Mouse (Mus musculus): ENCODE measurements around the gene Junb. TPM values are rescaled to one million over a fixed set of nuclear protein-coding genes. Genes with fewer than 3 reads are reported as not detected.
A peak's percentile ranks its signal among the peaks of the same experiment; 100 is the strongest.

Gene Junb
- total RNA-seq, 2 experiments from 2014 or later = 3.3 to 46.0 TPM

- peak; percentile 41 for ATAC-seq (replicated peaks; ENCODE audit: poor library complexity, severe bottlenecking)
Measured at GRCm38 (mm10) chr8:84989810-84990209, 11.3 kb upstream of the Junb start.

GRCm38 (mm10) chr8:84989311-84989731, 10.8 kb upstream of the Junb start:
- ATAC-seq (replicated peaks; ENCODE audit: poor library complexity, severe bottlenecking) = no peak

GRCm38 (mm10) chr8:84987903-84988302, 9.4 kb upstream of the Junb start:
- ATAC-seq (replicated peaks; ENCODE audit: poor library complexity, severe bottlenecking) = no peak

- ATAC-seq (replicated peaks; ENCODE audit: poor library complexity, severe bottlenecking) = no peak
Measured at GRCm38 (mm10) chr8:84987388-84987787, 8.9 kb upstream of the Junb start.

GRCm38 (mm10) chr8:84986379-84986945, 7.9 kb upstream of the Junb start:
- no peak for ATAC-seq (replicated peaks; ENCODE audit: poor library complexity, severe bottlenecking)

DNA sequence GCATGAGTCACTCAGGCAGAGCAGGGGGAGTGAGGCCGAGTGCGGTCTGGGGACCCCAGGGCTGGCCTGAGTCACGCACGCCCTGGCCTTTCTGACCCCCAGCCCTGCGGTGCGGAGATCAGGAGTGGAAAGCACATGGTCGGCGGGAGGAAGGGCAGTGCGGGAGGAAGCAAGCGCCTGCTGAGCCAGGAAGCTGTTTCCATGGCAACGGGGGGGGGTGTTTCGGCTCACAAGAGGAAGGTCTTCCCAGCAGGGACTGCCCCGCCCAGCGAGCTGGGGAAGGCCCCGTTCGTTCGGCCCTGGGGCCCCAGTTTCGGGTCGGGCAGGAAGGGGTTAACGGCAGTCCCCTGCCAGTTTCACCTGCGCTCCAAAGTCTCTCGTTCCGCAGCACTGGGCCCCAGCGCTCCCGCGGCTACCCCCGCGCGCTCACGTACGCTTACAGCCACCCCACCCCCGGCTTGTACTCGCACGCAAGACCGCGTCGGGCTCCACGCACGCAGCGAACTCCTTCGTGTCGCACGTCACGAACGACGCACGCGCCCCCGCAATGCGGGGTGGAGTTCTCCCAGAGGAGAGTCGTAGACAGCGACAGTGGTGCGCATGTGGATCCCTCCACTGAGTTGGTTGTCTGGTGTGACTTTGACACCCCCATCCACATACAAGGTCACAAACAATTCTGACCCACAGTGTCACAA, 7.3 kb upstream of the Junb start:
- ATAC-seq (replicated peaks; ENCODE audit: poor library complexity, severe bottlenecking) = peak; percentile 56

DNA sequence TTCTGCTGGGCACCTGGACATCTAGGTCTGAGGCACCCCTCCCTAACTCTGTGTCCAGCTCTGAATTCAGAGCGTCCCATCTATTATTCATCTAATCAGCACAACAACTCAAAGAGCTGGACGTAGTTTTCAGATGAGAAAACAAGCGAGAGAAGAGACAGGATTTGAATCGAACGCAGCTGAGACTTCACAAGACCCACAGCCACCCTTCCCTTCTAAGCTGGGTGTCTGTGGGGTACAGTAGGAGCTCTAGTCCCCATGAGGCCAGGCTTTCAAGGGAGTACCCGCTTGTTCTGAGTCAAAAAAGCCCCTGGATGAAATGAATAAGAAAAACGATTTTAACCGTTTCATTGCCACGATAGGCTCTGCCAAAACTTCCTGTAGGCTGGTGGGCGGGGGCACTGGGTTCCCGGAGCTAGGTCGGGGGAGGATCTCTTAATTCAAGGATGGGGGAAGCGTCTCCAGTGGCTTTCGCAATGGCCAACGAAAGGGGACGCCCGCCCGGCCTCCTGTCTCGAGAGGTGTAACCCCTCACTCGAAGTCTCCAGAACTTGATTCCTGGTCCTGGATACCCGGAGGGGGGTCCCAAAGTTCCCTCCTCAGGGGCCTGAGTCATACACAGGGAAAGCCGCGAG, 6.6 kb upstream of the Junb start:
- ATAC-seq (replicated peaks; ENCODE audit: poor library complexity, severe bottlenecking) = peak; percentile 34

- ATAC-seq (replicated peaks; ENCODE audit: poor library complexity, severe bottlenecking) = no peak
Measured at GRCm38 (mm10) chr8:84984294-84985048, 6.0 kb upstream of the Junb start.

DNA sequence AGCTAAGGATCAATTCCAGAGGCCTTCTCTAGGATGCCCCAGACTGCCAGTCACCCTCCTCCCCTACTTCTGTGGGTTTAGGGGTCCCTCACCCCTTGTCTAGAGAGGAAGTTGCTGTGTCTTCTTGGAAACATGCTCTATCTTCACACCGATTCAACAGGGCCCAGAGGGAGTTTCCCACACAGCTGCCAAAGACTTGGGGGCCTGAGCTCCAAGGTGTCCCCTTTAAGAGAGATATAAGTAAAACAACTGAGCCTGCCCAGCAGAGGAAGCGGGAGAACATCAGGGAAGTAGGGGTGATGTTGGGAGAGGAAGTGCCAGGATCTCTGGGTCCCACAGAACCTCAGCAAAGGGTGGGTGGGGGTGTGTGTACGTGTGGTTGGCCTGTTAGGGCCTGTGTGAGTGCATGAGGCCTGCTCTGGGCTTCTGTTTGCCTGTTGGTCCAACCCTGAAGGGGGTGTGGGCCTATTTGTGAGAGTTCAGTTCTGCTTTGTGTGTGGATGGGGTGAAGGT, 4.0 kb upstream of the Junb start:
- no peak for ATAC-seq (replicated peaks; ENCODE audit: poor library complexity, severe bottlenecking)

DNA sequence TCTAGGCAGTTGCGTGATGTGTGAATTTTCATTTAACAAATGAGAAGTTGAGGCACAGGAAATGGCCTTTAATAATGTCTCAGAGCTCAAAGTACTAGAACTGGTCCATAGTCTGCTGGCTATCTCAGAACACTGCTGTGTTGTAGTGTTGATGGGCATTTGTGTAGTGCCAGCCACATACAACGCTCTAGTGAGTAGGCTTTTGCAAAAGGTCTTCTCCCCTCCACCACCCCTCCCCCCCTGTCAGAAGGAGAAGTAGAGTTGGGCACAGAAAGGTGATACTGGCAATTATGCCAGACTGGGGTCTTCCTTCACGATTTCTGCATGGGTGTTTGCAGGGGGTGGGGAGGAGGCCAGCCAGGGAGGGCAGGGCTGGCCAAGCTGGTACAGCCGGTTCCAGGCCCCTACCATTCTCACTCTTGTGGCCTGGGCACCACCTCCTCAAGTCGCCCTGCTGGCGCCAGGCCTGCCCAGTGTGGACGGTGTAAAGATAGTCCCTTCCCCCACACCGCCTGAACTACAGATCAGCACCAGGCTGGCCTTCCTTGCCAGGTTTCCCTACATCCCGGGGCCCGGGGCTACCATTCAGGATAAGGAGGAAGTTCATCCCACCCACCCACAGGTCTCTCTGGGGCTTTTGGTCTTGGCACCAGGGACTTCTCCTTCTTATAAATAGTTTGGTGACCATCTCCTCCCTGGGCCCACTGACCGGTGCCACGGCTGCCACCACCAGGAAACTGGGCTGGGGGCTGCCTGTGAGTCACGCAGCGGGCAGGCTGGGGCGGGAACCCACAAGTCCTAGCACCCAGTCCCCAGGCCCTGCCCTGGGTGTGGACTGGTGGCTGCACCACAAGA, 3.4 kb upstream of the Junb start:
- ATAC-seq (replicated peaks; ENCODE audit: poor library complexity, severe bottlenecking) = no peak

- no peak for ATAC-seq (replicated peaks; ENCODE audit: poor library complexity, severe bottlenecking)
Measured at GRCm38 (mm10) chr8:84980622-84981358, 2.3 kb upstream of the Junb start.

- ATAC-seq (replicated peaks; ENCODE audit: poor library complexity, severe bottlenecking) = peak; percentile 45
Measured at GRCm38 (mm10) chr8:84979599-84980421, 1.3 kb upstream of the Junb start.

- peak; percentile 6 for ATAC-seq (replicated peaks; ENCODE audit: poor library complexity, severe bottlenecking)
Measured at GRCm38 (mm10) chr8:84977435-84978247, 877 bp downstream of the Junb start.

DNA sequence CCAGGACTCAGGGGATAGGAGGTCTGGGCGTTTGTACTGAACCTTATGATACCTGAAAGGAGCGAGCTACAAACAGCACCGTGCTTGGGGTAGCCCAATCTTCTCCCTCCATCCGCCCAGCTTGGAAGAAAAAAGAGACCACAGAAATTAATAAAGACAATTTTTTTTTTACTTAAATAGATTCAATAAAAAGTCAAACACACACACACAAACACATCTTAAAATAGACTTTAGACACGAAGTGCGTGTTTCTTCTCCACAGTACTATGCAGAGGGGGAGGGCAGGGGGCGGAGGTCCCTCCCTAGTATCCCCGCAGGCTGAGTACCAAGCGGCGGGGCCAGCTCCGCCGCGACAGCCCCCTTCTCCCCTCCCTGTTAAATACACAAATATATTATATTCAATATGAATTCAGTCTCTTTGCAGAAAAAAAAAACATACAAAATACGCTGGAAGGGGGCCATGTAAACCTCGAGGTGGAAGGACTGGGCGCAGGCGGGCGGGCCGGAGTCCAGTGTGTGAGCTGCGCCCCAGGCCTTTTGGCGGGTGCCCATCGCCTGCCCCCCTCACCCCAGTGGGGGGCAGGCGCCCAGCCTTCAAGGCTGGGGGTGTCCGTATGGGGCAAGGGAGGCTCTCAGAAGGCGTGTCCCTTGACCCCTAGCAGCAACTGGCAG, 1.6 kb downstream of the Junb start:
- ATAC-seq (replicated peaks; ENCODE audit: poor library complexity, severe bottlenecking) = no peak

DNA sequence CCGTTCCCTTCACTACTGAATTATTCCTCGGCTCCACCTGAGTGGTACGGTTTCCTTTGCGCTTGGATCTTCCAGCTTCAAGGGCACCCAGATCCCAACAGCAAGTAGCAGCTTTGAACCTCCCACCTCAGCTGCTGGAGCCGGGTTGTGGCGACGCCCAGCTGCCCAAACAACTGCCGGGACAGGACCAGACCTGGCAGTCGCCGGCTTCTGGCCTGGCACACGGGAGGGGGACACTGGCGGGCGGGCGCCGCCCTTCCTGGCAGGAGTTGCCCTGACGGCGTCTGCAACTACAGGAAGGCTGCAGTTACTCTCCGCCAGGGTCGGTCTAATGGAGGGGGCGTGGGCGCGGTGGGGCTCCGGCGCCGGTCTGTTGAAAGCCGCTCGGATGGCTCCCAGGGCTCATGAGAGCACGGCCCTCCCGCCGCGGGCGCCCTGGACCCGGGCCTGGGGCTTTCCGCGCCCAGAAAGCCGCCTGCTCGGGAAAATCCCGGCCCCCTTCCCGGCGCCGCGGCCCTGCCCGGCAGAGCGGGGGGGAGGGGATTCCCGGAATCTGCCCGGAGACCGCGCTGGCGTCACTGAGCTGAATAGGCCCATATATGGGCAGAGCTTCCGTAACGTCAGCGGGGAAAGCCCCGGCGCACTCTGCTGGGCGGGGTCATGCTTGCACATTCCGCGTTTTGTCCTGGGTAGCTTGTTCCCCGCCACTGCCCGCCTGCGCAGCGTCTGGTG, 2.3 kb downstream of the Junb start:
- peak; percentile 29 for ATAC-seq (replicated peaks; ENCODE audit: poor library complexity, severe bottlenecking)

GRCm38 (mm10) chr8:84975434-84975833, 3.1 kb downstream of the Junb start:
- no peak for ATAC-seq (replicated peaks; ENCODE audit: poor library complexity, severe bottlenecking)
